Mouse (Mus musculus) layer of hippocampus, adult 9-11 months (tissue): ENCODE results near the gene Esyt1.

Experiments used
- DNase-seq: peaks from one replicate; pipeline ENCODE4 v3.0.0; 2022

The Esyt1 gene

DNA sequence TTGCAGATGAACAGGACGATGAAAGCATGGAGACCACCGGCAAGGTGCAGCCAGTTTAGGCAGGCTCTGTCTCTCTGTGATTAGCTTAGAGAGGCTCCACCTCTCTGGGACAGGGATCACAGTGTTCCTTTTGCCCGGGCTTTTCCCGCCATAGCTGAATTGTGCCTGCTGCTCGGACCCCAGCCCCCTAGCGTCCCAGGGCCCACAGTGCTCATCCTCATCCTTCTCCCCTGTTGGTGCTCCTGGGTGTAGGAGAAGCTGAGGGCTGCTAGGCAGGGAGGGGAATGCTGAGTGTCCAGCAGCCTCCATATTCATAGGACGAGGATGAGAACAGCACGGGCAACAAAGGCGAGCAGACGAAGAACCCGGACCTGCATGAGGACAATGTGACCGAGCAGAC lies 51.3 kb downstream of the Esyt1 start:
- no peak for DNase-seq

DNA sequence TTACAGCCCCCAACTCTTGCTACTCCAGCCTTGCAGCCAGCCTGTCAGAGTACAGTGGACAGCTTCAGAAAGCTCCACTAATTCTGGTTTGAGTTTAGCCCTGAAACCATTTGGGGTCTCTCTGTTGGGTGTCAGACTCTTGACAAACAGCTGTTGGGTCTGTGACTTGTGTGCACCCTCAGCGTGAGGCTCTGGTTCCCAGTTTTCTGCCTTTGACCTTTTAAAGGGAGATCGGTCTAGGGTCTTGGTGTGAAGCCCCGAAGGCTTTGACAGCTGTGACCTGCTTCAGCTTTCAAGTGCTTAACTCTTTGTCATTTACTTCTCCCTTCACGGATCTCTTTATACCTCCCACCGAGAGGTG lies 65.4 kb downstream of the Esyt1 start:
- DNase-seq: no peak
